Mouse (Mus musculus) liver, embryonic 11.5 days (tissue): ENCODE measurements around the gene Sf3b1. TPM values are rescaled to one million over a fixed set of nuclear protein-coding genes. Genes with fewer than 3 reads are reported as not detected.
"Not testable (repeated sequence)": the region's sequence is repeated elsewhere in the genome, so short reads cannot be mapped to it uniquely, and the experiment has no call there.

Source experiments
- ATAC-seq: fragments of 200-750 bp; cut with Nextera tagmentation; replicated peaks from 2 replicates; pipeline ENCODE4 v1.8.0; 2017; ENCODE audit warnings: moderate number of reproducible peaks, mild to moderate bottlenecking, moderate TSS enrichment, moderate library complexity; ENCODE audit not compliant: low FRiP score
- DNase-seq: peaks from one replicate; pipeline ENCODE4 v3.0.0-alpha.2; 2017; ENCODE audit warnings: low spot score
- H3K27ac ChIP-seq: fragments of 300-500 bp; sonication (generic); 2 replicates; pipeline ENCODE4 v1.5.1; 2014; ENCODE audit warnings: mild to moderate bottlenecking, low read depth, low read length, control low read depth
- H3K27me3 ChIP-seq: fragments of 300-500 bp; sonication (generic); replicated peaks from 2 replicates; pipeline ENCODE4 v1.6.1; 2014; ENCODE audit warnings: low read length, mixed read lengths; ENCODE audit not compliant: control insufficient read depth, insufficient read depth
- H3K36me3 ChIP-seq: fragments of 300-500 bp; sonication (generic); 2 replicates; pipeline ENCODE4 v1.6.1; 2014; ENCODE audit warnings: mild to moderate bottlenecking, low read length, moderate library complexity, mixed read lengths; ENCODE audit not compliant: control insufficient read depth, insufficient read depth
- H3K4me1 ChIP-seq: fragments of 300-500 bp; sonication (generic); replicated peaks from 2 replicates; pipeline ENCODE4 v1.6.1; 2014; ENCODE audit warnings: low read length, mixed read lengths; ENCODE audit not compliant: control insufficient read depth, insufficient read depth
- H3K4me2 ChIP-seq: fragments of 300-500 bp; sonication (generic); 2 replicates; pipeline ENCODE4 v1.6.1; 2014; ENCODE audit warnings: mild to moderate bottlenecking, control low read depth, moderate library complexity
- H3K4me3 ChIP-seq: fragments of 300-500 bp; sonication (generic); 2 replicates; pipeline ENCODE4 v1.5.1; 2014; ENCODE audit warnings: low read depth, low read length, control low read depth
- H3K9ac ChIP-seq: fragments of 300-500 bp; sonication (generic); 2 replicates; pipeline ENCODE4 v1.6.1; 2014; ENCODE audit warnings: low read depth, low read length, control low read depth
- H3K9me3 ChIP-seq: fragments of 300-500 bp; sonication (generic); 2 replicates; pipeline ENCODE4 v1.6.1; 2016; ENCODE audit warnings: low read length, inconsistent platforms, mixed read lengths; ENCODE audit not compliant: control insufficient read depth
- WGBS: fragments of 180-500 bp; shearing (Covaris S2); extraction: QIAGEN DNeasy Blood & Tissue Kit; methylation state at CpG from one replicate; pipeline ENCODE4 v1.1.7; 2014; 5-methylcytosine and 5-hydroxymethylcytosine counted together
- polyA plus RNA-seq: library from polyadenylated mRNA; unstranded; fragments of >200 nt; fragmentation: Nextera tagmentation; extraction: Ambion mirVana; gene quantifications from 2 replicates; pipeline ENCODE4 v1.2.1, GENCODE M21; 2014

Sf3b1 gene
- polyA plus RNA-seq, 1 experiment from 2014 or later: 223 TPM

DNA sequence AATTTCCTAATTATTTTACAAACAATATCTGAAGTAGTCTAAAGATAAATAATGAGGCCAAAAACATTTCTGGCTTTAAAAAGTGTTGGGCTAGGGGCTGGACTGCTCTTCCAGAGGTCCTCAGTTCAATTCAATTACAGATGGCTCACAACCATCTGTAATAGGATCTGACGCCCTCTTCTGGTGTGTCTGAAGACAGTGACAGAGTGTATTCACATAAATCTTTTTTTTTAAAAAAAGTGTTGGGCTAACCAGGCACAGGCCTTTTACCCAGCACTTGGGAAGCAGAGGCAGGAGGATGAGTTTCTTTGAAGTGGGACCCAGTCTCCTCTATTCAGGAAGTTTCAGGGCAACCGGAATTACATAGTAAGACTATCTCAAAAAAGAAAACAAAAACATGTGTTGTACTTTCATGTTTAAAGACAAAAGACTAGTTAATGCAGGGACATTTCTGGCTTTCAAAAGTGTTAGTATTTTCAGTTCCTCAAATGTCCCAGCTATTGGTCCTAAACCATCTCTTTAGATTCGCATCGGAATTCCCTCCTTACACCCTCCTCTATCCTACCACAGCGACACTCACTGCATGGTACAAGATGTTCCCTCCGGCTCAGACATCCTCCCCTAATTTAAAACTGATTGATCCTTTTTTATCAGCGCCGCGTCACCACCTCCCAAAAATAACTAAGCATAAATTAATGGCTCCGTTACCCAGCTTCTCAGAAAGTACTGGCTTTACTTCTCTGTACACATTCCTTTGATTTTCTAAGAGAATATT, 1.4 kb downstream of the Sf3b1 start:
- peaks cover 2% of the 10 kb centered on the region; the same call in 1 of the 2 replicates for H3K36me3 ChIP-seq
- H3K27ac ChIP-seq: no peak overlapping the region
- no peaks in the 10 kb centered on the region for H3K27me3 ChIP-seq
- H3K4me1 ChIP-seq: peaks cover 21% of the 10 kb centered on the region
- H3K9ac ChIP-seq: peak overlapping the region; percentile 99
- peak overlapping the region; percentile 83 for H3K4me2 ChIP-seq
- no peaks in the 10 kb centered on the region for H3K9me3 ChIP-seq
- 8% methylated on average over 10 of the region's 10 CpGs for WGBS
- ATAC-seq (no peak), DNase-seq (no peak)
- peak overlapping the region; percentile 90 for H3K4me3 ChIP-seq

- Histone ChIP-seq H3K36me3 (peaks cover 13% of the 10 kb centered on the region), H3K27me3 (no peaks in the 10 kb centered on the region), H3K4me3 (no peak overlapping the region), H3K4me2 (no peak overlapping the region), H3K9ac (no peak overlapping the region), H3K4me1 (peaks cover 19% of the 10 kb centered on the region), H3K27ac (no peak overlapping the region), H3K9me3 (no peaks in the 10 kb centered on the region)
- DNase-seq (no peak), ATAC-seq (no peak)
Observed at GRCm38 (mm10) chr1:55021907-55022306, 5.4 kb downstream of the Sf3b1 start.

- H3K27ac ChIP-seq: no peak overlapping the region
- WGBS: 56% methylated on average over 3 of the region's 3 CpGs
- H3K4me1 ChIP-seq: no peaks in the 10 kb centered on the region
- H3K36me3 ChIP-seq: peaks cover 45% of the 10 kb centered on the region
- ATAC-seq: no peak
- H3K9me3 ChIP-seq: no peaks in the 10 kb centered on the region
- no peak overlapping the region for H3K4me2 ChIP-seq
- DNase-seq: no peak
- no peak overlapping the region for H3K4me3 ChIP-seq
- no peak overlapping the region for H3K9ac ChIP-seq
- no peaks in the 10 kb centered on the region for H3K27me3 ChIP-seq
Observed at GRCm38 (mm10) chr1:55012513-55012912, 14.8 kb downstream of the Sf3b1 start.

GRCm38 (mm10) chr1:55008313-55008712, 19.0 kb downstream of the Sf3b1 start:
- H3K27ac ChIP-seq, DNase-seq, H3K4me1 ChIP-seq, H3K4me3 ChIP-seq, H3K4me2 ChIP-seq, H3K9me3 ChIP-seq, ATAC-seq, H3K27me3 ChIP-seq, H3K9ac ChIP-seq: not testable (repeated sequence)
- peaks cover 44% of the 10 kb centered on the region for H3K36me3 ChIP-seq
- 76% methylated on average over 2 of the region's 2 CpGs for WGBS

DNA sequence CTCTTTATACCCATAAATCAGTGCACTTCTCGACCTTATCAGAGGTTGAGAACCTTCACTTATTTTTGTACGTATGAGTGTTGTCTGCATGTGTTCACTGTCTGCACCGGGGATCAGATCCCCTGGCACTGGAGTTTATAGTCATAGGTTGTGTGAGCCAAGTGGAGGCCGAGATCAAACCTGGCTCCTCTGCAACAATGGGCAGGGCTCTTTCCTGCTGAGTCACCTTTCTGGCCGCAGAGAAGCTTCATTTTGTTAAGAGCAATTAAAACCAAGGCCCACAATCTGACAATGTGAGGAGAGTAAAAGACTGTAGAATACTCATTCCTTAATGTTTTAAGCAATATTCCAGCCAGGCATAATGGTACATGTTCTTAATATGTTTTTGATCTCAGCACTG, 33.7 kb downstream of the Sf3b1 start:
- ATAC-seq (no peak), DNase-seq (no peak)
- Histone ChIP-seq H3K36me3 (peaks cover 53% of the 10 kb centered on the region), H3K4me2 (no peak overlapping the region), H3K27me3 (no peaks in the 10 kb centered on the region), H3K4me1 (no peaks in the 10 kb centered on the region), H3K9ac (no peak overlapping the region), H3K27ac (no peak overlapping the region), H3K4me3 (no peak overlapping the region), H3K9me3 (no peaks in the 10 kb centered on the region)
- WGBS: 85% methylated on average over 5 of the region's 5 CpGs

- H3K9ac ChIP-seq: no peak overlapping the region
- no peaks in the 10 kb centered on the region for H3K27me3 ChIP-seq
- ATAC-seq (no peak), DNase-seq (no peak)
- no peaks in the 10 kb centered on the region for H3K4me1 ChIP-seq
- WGBS: 92% methylated on average over 5 of the region's 5 CpGs
- no peak overlapping the region for H3K27ac ChIP-seq
- no peak overlapping the region for H3K4me2 ChIP-seq
- H3K9me3 ChIP-seq: no peaks in the 10 kb centered on the region
- peaks cover 21% of the 10 kb centered on the region for H3K36me3 ChIP-seq
- H3K4me3 ChIP-seq: no peak overlapping the region
Observed at GRCm38 (mm10) chr1:54986248-54986647, 41.0 kb downstream of the Sf3b1 start.

- Histone ChIP-seq H3K4me1 (no peaks in the 10 kb centered on the region), H3K9me3 (no peaks in the 10 kb centered on the region), H3K27me3 (no peaks in the 10 kb centered on the region), H3K36me3 (peaks cover 21% of the 10 kb centered on the region), H3K4me3 (no peak overlapping the region), H3K27ac (no peak overlapping the region), H3K9ac (no peak overlapping the region), H3K4me2 (no peak overlapping the region)
- DNase-seq: no peak
- WGBS: 80% methylated on average over 3 of the region's 3 CpGs
- no peak for ATAC-seq
Observed at GRCm38 (mm10) chr1:54985831-54986230, 41.5 kb downstream of the Sf3b1 start.

DNA sequence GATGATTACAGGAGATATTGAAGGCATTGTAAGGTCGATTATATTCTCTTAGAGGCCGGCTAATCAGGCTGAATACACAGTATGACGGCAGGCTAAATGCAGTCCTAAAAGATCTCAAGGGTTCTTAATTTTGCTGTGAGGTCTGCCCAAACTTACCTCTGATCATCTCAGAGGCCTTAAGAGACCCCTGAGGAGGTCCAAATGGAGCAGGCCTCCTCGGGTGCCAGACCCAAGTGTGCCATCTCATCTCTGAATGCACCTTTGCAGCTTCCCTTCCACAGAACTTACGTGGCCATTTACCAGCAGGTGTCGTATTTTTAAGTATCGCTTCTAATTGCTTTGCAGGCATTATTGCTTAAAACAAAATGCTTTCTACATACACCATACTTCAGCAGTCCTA, 43.1 kb downstream of the Sf3b1 start:
- H3K4me1 ChIP-seq: no peaks in the 10 kb centered on the region
- peaks cover 15% of the 10 kb centered on the region for H3K36me3 ChIP-seq
- 86% methylated on average over 7 of the region's 7 CpGs for WGBS
- no peak overlapping the region for H3K4me2 ChIP-seq
- H3K9ac ChIP-seq: no peak overlapping the region
- no peak overlapping the region for H3K4me3 ChIP-seq
- no peaks in the 10 kb centered on the region for H3K27me3 ChIP-seq
- no peak; the same call in 1 of the 2 replicates for ATAC-seq
- no peak overlapping the region for H3K27ac ChIP-seq
- no peak for DNase-seq
- H3K9me3 ChIP-seq: no peaks in the 10 kb centered on the region

DNA sequence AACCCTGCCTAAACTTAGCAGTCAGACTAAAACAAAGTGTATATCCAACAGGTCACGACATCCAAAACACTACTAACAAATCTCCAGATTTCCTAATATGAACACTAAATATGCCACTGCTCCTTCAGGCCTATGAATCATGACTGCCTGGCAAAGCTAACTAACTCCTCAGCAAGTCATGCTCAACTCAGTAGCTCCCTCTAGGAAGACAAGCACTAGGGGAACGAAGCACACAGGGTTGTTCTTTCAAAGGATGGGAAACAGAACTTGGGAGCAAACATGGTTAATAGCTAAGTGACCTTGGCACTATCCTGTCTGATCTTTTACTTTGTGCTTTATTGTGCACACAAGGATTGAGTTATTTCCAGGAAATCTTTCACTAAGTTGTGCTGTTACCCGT, 43.9 kb downstream of the Sf3b1 start:
- ATAC-seq (peak; percentile 33; the same call in 1 of the 2 replicates), DNase-seq (no peak)
- WGBS: 65% methylated on average over 3 of the region's 3 CpGs
- Histone ChIP-seq H3K4me3 (no peak overlapping the region), H3K27ac (no peak overlapping the region), H3K27me3 (no peaks in the 10 kb centered on the region), H3K36me3 (peaks cover 13% of the 10 kb centered on the region), H3K9me3 (no peaks in the 10 kb centered on the region), H3K4me2 (no peak overlapping the region), H3K4me1 (no peaks in the 10 kb centered on the region), H3K9ac (no peak overlapping the region)
